Mouse (Mus musculus) E14TG2a.4 (cell line): ENCODE measurements around the gene Ubxn7.

ENCODE experiments used
- H3K27me3 ChIP-seq: 2 replicates; pipeline ENCODE4 v1.6.1; 2014; ENCODE audit warnings: low read length, control low read depth; ENCODE audit not compliant: insufficient read depth
- H3K36me3 ChIP-seq: 2 replicates; pipeline ENCODE4 v1.6.1; 2014; ENCODE audit warnings: low read length, control low read depth; ENCODE audit not compliant: insufficient read depth
- H3K4me1 ChIP-seq: replicated peaks from 2 replicates; pipeline ENCODE4 v1.6.1; 2014; ENCODE audit warnings: low read depth, low read length, control low read depth
- H3K4me3 ChIP-seq: replicated peaks from 2 replicates; pipeline ENCODE4 v1.5.1; 2014; ENCODE audit warnings: mild to moderate bottlenecking, low read length
- H3K9me3 ChIP-seq: 2 replicates; pipeline ENCODE4 v1.6.1; 2014; ENCODE audit warnings: low read length, control low read depth
- CTCF ChIP-seq: conservative IDR thresholded peaks from 2 replicates; pipeline ENCODE4 v1.5.1; 2014; ENCODE audit warnings: low read length
- NANOG ChIP-seq: IDR thresholded peaks from 2 replicates; pipeline ENCODE4 v1.6.1; 2014; ENCODE audit warnings: borderline replicate concordance, low read length, mixed read lengths
- POU5F1 ChIP-seq: IDR thresholded peaks from 2 replicates; pipeline ENCODE4 v1.6.1; 2014; ENCODE audit warnings: low read length, borderline replicate concordance

Gene Ubxn7

DNA sequence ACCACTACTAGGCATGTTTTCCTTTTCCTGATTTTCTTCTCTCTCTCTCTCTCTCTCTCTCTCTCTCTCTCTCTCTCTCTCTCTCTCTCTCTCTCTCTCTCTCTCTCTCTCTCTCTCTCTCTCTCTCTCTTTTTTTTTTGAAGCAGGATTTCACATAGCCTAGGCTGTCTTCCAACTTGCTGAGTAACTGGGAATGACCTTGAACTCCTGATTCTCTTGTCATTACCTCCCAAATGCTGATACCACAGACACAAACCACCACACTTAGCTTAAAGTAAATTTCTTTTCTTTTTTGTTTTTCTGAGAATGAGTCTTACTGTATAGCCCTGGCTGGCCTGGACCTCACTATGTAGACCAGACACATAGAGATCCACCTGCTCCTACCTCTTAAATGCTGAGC is 102.6 kb downstream of the Ubxn7 start:
- no peak overlapping the region for H3K4me3 ChIP-seq
- no peaks in the 10 kb centered on the region for H3K36me3 ChIP-seq
- H3K9me3 ChIP-seq: no peaks in the 10 kb centered on the region
- H3K4me1 ChIP-seq: peaks cover 19% of the 10 kb centered on the region
- peaks cover 5% of the 10 kb centered on the region; the same call in 1 of the 2 replicates for H3K27me3 ChIP-seq
- TF ChIP-seq NANOG (no peak), POU5F1 (no peak), CTCF (no peak)

DNA sequence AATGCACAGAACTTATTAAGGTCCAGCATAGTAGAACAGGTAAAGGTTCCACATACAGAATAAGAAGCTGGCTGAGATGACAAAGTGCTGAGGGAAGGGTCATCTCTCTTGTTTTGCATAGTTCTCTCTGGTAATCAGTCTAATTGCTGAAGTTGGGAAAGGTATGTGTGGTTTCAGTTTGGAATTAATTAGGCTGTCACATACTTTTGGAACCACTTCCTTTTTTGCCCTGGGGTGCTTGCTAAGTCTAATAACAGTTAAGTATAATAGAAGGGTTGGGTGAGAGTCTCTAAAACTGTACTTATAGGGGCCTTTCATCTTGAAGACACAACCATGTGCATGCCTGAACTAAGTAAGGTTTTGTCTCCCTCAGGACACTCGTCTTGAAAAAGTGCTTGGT is 104.6 kb downstream of the Ubxn7 start:
- TF ChIP-seq NANOG (no peak), POU5F1 (no peak), CTCF (no peak)
- H3K9me3 ChIP-seq: no peaks in the 10 kb centered on the region
- peaks cover 6% of the 10 kb centered on the region for H3K4me1 ChIP-seq
- peaks cover 4% of the 10 kb centered on the region; the same call in 1 of the 2 replicates for H3K36me3 ChIP-seq
- H3K4me3 ChIP-seq: no peak overlapping the region
- peaks cover 3% of the 10 kb centered on the region; the same call in 1 of the 2 replicates for H3K27me3 ChIP-seq

DNA sequence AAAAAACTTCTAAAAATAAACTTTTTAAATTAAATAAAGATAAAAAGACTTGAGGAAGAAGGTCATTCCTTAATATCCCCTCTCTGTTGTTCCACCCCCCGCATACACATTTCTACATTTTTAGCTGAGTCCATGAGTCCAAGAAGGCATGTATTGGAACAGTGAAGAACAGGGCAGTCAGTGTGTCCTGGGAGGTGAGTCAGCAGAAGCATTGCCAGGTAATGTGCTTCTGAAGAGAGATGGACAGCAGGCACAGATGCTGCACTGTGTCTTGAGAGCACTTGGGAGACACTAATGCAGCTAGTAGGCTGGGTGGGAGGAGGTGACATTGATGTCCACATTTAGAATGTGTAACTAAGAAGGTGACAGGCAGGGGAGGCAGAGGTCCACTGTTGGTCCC is 105.2 kb downstream of the Ubxn7 start:
- H3K27me3 ChIP-seq: no peaks in the 10 kb centered on the region
- H3K4me3 ChIP-seq: no peak overlapping the region
- H3K4me1 ChIP-seq: peaks cover 3% of the 10 kb centered on the region; the same call in 1 of the 2 replicates
- TF ChIP-seq POU5F1 (no peak), NANOG (no peak), CTCF (no peak)
- H3K36me3 ChIP-seq: peaks cover 4% of the 10 kb centered on the region; the same call in 1 of the 2 replicates
- H3K9me3 ChIP-seq: no peaks in the 10 kb centered on the region

- H3K9me3 ChIP-seq: no peaks in the 10 kb centered on the region
- H3K4me1 ChIP-seq: peaks cover 3% of the 10 kb centered on the region; the same call in 1 of the 2 replicates
- H3K36me3 ChIP-seq: peaks cover 4% of the 10 kb centered on the region; the same call in 1 of the 2 replicates
- H3K27me3 ChIP-seq: no peaks in the 10 kb centered on the region
- TF ChIP-seq NANOG (no peak), POU5F1 (no peak), CTCF (no peak)
- H3K4me3 ChIP-seq: no peak overlapping the region
These were observed 109.4 kb downstream of the Ubxn7 start for GRCm38 (mm10) chr16:32441432-32441831.
